Mouse (Mus musculus) thymus, adult 2 months (tissue): Measurements from ENCODE around the gene Suds3.

Experiments used
- CTCF ChIP-seq: fragments of 200-500 bp; IDR thresholded peaks from 2 replicates; pipeline ENCODE4 v1.5.1; 2012; ENCODE audit warnings: mild to moderate bottlenecking, control low read depth, low read length, moderate library complexity, borderline replicate concordance; ENCODE audit not compliant: control insufficient read depth, poor library complexity, insufficient read depth; ENCODE audit errors: extremely low read depth
- POLR2A ChIP-seq: fragments of 200-500 bp; IDR thresholded peaks from 2 replicates; pipeline ENCODE4 v1.6.1; 2012; ENCODE audit warnings: mild to moderate bottlenecking, low read length, control low read depth, moderate library complexity; ENCODE audit not compliant: control insufficient read depth, poor library complexity, insufficient read depth; ENCODE audit errors: extremely low read depth

- TF ChIP-seq CTCF (no peak), POLR2A (no peak)
These were observed 21.1 kb upstream of the Suds3 start for GRCm38 (mm10) chr5:117137011-117137410.
